Mouse (Mus musculus) neural tube, embryonic 13.5 days (tissue): ENCODE measurements at regions not wholly inside any gene's neighbourhood (a gene's known extent, or its start where the extent isn't known, plus 50 kb on each side); places are given as distances from the start of the nearest gene placed in this dataset.

Source experiments
- ATAC-seq: fragments of 200-750 bp; cut with Nextera tagmentation; 2 replicates; pipeline ENCODE4 v1.8.0; 2017; ENCODE audit warnings: low read depth, mild to moderate bottlenecking, moderate TSS enrichment, moderate library complexity
- H3K27ac ChIP-seq: fragments of 300-500 bp; sonication (generic); replicated peaks from 2 replicates; pipeline ENCODE4 v1.5.1; 2015; ENCODE audit warnings: moderate library complexity, mild to moderate bottlenecking, inconsistent platforms
- H3K27me3 ChIP-seq: fragments of 300-500 bp; sonication (generic); 2 replicates; pipeline ENCODE4 v1.6.1; 2015; ENCODE audit warnings: mild to moderate bottlenecking, inconsistent platforms
- H3K36me3 ChIP-seq: fragments of 300-500 bp; sonication (generic); 2 replicates; pipeline ENCODE4 v1.6.1; 2015; ENCODE audit warnings: mild to moderate bottlenecking, inconsistent platforms
- H3K4me1 ChIP-seq: fragments of 300-500 bp; sonication (generic); replicated peaks from 2 replicates; pipeline ENCODE4 v1.6.1; 2015; ENCODE audit warnings: inconsistent platforms
- H3K4me2 ChIP-seq: fragments of 300-500 bp; sonication (generic); 2 replicates; pipeline ENCODE4 v1.6.1; 2015; ENCODE audit warnings: inconsistent platforms, mild to moderate bottlenecking, moderate library complexity
- H3K4me3 ChIP-seq: fragments of 300-500 bp; sonication (generic); 2 replicates; pipeline ENCODE4 v1.5.1; 2015; ENCODE audit warnings: mild to moderate bottlenecking, inconsistent platforms
- H3K9ac ChIP-seq: fragments of 300-500 bp; sonication (generic); 2 replicates; pipeline ENCODE4 v1.6.1; 2015; ENCODE audit warnings: moderate library complexity, mild to moderate bottlenecking, inconsistent platforms
- H3K9me3 ChIP-seq: fragments of 300-500 bp; sonication (generic); 2 replicates; pipeline ENCODE4 v1.6.1; 2016; ENCODE audit warnings: inconsistent platforms
- WGBS: fragments of 180-500 bp; shearing (Covaris S2); methylation state at CpG from one replicate; pipeline ENCODE4 v1.1.7; 2015; 5-methylcytosine and 5-hydroxymethylcytosine counted together

DNA sequence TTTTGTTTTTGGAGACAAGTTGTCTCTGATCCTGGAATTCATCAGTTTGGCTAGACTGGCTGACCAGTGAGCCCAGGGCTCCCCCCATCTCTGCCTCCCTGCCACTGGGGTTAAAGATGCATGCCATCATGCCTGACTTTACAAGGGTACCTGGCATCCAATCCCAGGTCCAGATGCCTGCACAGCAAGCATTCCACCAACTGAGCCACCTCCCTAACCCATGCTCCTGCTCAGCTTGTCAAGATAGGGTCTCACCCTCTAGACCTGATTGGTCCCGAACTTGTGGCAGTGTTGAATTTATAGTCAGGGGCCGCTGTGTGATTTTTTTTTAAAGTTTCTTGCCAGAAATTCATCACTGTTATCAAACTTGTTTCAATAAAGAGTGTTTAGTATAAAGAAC lies 111.4 kb upstream of the Mkln1 start:
- no peak for ATAC-seq
- H3K27me3 ChIP-seq, result no peaks in the 10 kb centered on the region
- H3K4me3 ChIP-seq, result no peak overlapping the region
- H3K9ac ChIP-seq, result no peak overlapping the region
- H3K27ac ChIP-seq, result no peak overlapping the region
- WGBS, result 90% methylated on average over 2 of the region's 2 CpGs
- no peak overlapping the region for H3K4me2 ChIP-seq
- H3K9me3 ChIP-seq, result no peaks in the 10 kb centered on the region
- H3K4me1 ChIP-seq, result peaks cover 14% of the 10 kb centered on the region; the same call in 1 of the 2 replicates
- H3K36me3 ChIP-seq, result no peaks in the 10 kb centered on the region

DNA sequence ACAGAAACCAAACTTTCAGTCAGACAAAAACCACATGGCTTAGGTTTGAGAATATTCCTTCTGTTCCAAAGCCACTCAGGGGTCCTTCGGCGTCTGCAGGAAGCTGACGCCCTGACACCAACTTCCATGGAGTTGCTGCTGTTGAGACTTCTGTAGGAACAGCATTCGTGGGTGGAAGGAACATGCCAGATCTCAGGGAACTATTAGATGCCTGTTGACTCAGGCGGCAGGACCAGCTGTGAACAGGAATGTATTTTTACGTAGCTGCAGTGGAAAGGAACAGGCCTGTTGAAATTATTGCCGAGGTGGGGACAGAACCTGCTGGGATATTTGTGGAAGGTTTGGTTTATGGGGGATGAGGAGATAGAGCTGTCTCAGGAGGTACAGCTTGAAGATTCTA lies 110.8 kb upstream of the Mkln1 start:
- Histone ChIP-seq H3K27ac (no peak overlapping the region), H3K4me2 (no peak overlapping the region)
- 72% methylated on average over 7 of the region's 7 CpGs for WGBS

DNA sequence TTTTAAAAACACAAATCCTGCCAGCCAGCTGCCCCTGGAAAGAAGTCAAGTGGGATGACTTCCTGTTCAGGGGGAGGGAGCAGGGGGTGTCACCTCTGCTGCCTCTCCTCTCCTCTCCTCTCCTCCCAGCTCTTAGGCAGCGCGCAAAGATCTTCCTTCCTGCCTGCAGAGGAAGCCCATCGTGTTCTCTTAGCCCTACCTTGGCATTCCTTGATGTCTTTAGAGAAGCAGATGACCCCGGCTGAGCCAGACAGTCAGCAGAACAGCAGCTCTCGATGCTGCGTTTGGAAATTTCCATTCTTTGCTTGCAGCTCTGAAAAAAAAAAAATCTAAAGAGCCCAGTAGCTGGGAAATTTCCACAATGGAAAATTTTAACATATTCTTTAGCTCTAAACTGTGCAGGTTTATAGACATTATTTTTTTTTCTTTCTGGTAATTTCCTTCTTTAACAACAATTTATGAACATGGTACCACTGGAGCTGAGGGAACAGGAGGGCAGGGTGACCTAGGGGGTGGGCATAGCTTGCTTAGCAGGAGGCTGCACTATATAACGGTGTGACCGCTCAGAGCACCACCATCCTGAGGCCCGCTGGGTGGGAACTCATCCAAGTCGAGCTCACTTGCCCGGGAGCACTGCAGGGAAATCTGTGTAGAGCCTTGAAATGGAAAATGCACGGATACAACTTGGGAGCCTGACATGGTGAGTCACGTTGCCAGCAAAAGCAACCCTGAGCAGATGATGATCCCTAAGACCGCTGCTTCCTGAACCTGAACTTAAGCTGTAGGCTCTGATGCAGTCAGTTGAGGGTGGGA lies 109.9 kb upstream of the Mkln1 start:
- WGBS, result 49% methylated on average over 14 of the region's 14 CpGs
- Histone ChIP-seq H3K9me3 (no peaks in the 10 kb centered on the region), H3K4me2 (no peak overlapping the region), H3K4me3 (no peak overlapping the region), H3K27ac (no peak overlapping the region), H3K36me3 (no peaks in the 10 kb centered on the region), H3K4me1 (peaks cover 12% of the 10 kb centered on the region; the same call in 1 of the 2 replicates), H3K9ac (no peak overlapping the region), H3K27me3 (no peaks in the 10 kb centered on the region)
- no peak for ATAC-seq

More for the DNA sequence above, 110.8 kb upstream of the Mkln1 start:
- ATAC-seq, result no peak
- no peak overlapping the region for H3K4me3 ChIP-seq
- H3K27me3 ChIP-seq, result no peaks in the 10 kb centered on the region
- H3K9me3 ChIP-seq, result no peaks in the 10 kb centered on the region
- no peaks in the 10 kb centered on the region for H3K36me3 ChIP-seq
- peaks cover 14% of the 10 kb centered on the region; the same call in 1 of the 2 replicates for H3K4me1 ChIP-seq
- H3K9ac ChIP-seq, result no peak overlapping the region

DNA sequence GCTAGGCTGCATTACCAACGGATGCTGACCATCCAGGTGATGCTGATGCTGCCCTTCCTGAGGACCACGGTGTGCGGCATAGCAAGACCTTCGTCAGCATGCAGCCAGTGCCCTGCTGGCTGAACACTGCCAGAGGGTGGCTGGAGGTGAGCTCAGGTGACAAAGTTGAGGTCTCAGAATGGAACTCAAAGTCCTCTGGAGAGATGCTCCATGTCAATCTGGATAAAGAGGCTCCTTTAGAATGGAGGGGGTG lies 109.4 kb upstream of the Mkln1 start:
- no peak overlapping the region for H3K9ac ChIP-seq
- H3K4me3 ChIP-seq, result no peak overlapping the region
- H3K27ac ChIP-seq, result no peak overlapping the region
- 92% methylated on average over 4 of the region's 4 CpGs for WGBS
- H3K4me1 ChIP-seq, result peaks cover 7% of the 10 kb centered on the region; the same call in 1 of the 2 replicates
- H3K9me3 ChIP-seq, result no peaks in the 10 kb centered on the region
- no peak overlapping the region for H3K4me2 ChIP-seq
- no peaks in the 10 kb centered on the region for H3K36me3 ChIP-seq
- ATAC-seq, result no peak
- no peaks in the 10 kb centered on the region for H3K27me3 ChIP-seq

DNA sequence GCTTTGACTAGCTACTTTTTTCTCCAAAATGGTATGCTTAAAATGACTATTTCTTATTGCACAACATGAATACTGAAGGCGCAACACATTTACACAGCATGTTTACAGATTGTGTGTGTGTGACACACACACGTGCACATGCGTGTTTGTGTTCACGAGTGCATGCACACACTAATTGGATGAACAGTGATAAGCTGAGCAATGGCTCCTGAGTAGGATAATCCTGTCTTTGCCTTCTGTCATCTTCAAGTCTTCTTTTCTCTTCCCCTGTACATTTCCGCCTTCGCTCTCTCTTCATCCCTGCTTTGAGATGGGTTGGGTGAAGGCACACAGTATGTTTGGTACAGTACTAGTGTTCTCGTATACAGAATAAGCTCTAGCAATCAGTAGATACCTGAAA lies 106.5 kb upstream of the Mkln1 start:
- Histone ChIP-seq H3K27me3 (no peaks in the 10 kb centered on the region), H3K4me3 (no peak overlapping the region), H3K27ac (no peak overlapping the region), H3K4me1 (peaks cover 7% of the 10 kb centered on the region; the same call in 1 of the 2 replicates), H3K9ac (no peak overlapping the region), H3K36me3 (no peaks in the 10 kb centered on the region), H3K9me3 (no peaks in the 10 kb centered on the region), H3K4me2 (no peak overlapping the region)
- no peak for ATAC-seq
- 93% methylated on average over 7 of the region's 7 CpGs for WGBS

DNA sequence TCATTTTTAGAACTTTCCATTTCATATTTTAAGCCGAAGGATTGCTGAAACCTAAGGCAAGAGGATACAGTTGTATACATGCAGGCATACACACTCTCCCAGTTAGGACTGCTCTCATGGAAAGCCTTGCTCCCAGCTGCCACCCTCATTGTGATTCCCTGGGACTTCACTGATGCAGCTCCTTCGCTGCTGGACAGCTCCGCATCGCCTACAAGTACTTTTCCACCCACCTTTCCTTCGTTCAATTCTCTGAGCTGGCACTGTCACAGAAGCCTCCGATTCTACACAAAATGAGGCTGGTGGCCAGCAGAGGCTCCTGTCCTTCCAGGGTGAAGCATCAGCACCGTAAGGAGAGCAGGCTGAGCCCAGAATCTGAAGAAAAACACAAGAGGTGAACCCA lies 105.5 kb upstream of the Mkln1 start:
- Histone ChIP-seq H3K4me1 (peaks cover 7% of the 10 kb centered on the region; the same call in 1 of the 2 replicates), H3K9me3 (no peaks in the 10 kb centered on the region), H3K27me3 (no peaks in the 10 kb centered on the region), H3K36me3 (no peaks in the 10 kb centered on the region), H3K4me2 (no peak overlapping the region), H3K27ac (no peak overlapping the region), H3K4me3 (no peak overlapping the region), H3K9ac (no peak overlapping the region)
- ATAC-seq, result no peak
- WGBS, result 58% methylated on average over 7 of the region's 7 CpGs

DNA sequence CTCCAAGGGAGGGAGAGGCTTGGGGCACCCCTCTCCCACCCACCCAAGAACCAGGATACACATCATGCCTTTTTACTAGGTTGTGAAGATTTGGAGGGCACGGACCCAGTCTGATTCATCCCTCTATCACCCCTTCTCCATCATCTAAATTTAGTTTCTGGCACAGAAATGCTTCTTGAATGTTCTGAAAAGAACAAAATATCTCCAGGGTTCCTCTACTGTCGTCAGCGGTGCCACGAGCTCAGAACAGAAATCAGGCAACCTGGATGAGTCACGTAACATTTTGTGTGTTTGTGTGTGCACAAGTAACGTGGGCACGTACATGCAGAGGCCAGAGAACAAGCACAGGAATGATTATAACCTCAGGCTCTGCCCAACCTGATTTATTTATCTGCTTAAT lies 99.1 kb upstream of the Mkln1 start:
- Histone ChIP-seq H3K9me3 (no peaks in the 10 kb centered on the region), H3K27ac (no peak overlapping the region), H3K4me2 (no peak overlapping the region), H3K4me3 (no peak overlapping the region), H3K9ac (no peak overlapping the region), H3K27me3 (no peaks in the 10 kb centered on the region), H3K4me1 (no peaks in the 10 kb centered on the region), H3K36me3 (no peaks in the 10 kb centered on the region)
- 90% methylated on average over 7 of the region's 7 CpGs for WGBS
- ATAC-seq, result no peak

DNA sequence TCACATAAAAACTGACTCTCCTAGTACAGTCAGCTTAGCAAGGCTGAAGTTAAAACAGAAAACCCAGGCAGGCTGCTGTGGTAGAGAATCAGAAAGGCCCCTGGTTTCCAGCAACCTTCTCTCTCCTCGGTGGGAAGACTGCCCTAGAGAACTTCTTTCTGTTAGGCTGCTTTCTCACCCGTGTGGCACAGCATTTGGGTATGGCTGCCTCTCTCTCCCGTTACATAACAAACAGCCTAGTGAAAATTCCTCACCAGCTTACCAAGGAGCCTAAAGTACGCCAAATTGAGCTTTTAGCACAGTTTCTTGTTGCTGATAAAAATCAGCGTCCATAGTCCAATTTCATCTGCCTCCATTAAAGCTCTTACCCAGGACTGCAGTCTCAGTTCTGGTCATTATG lies 92.8 kb upstream of the Mkln1 start:
- no peak overlapping the region for H3K27ac ChIP-seq
- H3K36me3 ChIP-seq, result no peaks in the 10 kb centered on the region
- H3K9ac ChIP-seq, result no peak overlapping the region
- ATAC-seq, result no peak
- H3K4me3 ChIP-seq, result no peak overlapping the region
- H3K9me3 ChIP-seq, result no peaks in the 10 kb centered on the region
- H3K4me1 ChIP-seq, result no peaks in the 10 kb centered on the region
- H3K4me2 ChIP-seq, result no peak overlapping the region
- no peaks in the 10 kb centered on the region for H3K27me3 ChIP-seq
- WGBS, result 76% methylated on average over 5 of the region's 5 CpGs

DNA sequence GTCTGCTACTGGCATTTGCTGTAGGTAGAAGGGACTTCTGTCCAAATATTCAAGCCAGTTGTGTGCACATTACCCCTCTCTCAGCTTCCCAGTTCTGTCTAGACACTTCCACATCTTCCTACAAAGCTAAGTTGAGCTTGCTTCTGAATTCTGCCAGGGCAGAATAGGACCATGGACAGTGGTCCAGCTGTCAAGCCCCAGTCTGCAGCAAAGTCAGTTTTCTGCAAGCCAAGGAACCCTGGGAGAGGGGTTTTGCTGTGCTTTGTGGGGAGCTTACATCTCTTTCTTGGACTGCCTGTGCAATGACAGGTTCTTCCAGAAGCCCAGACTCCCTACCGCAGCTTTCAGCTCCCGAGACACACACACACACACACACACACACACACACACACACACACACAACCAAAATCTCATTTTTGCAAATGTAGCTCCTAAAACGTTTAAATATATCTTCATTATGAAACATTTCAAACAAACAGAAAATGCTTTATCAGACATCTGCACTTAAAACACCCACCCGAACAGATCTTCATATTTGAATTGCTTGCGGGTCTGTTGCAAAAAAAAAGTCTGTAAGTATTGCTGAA lies 91.4 kb upstream of the Mkln1 start:
- H3K36me3 ChIP-seq, result no peaks in the 10 kb centered on the region
- H3K4me1 ChIP-seq, result no peaks in the 10 kb centered on the region
- no peaks in the 10 kb centered on the region for H3K27me3 ChIP-seq
- H3K27ac ChIP-seq, result no peak overlapping the region
- H3K4me3 ChIP-seq, result no peak overlapping the region
- no peaks in the 10 kb centered on the region for H3K9me3 ChIP-seq
- H3K9ac ChIP-seq, result no peak overlapping the region
- no peak for ATAC-seq
- H3K4me2 ChIP-seq, result no peak overlapping the region
- 82% methylated on average over 5 of the region's 5 CpGs for WGBS

DNA sequence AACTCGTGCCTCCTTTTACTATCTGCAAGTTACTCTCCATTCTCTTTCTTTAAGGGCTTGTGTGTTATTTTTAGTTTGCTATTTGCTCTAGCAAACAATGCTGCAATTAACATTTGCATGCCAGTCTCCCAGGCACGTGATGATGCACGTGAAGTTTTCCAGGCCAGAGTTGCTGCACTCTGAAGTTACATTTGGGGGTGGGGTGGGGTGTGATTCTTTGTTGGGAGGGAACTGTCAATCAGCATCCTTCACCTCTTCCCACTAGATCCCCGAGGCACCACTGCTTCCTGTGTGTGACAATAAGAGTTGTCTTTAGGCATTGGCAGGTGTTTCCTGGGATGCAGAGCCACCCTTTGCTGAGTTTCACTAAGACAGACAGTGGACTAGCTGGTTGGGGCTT lies 90.6 kb upstream of the Mkln1 start:
- H3K36me3 ChIP-seq, result no peaks in the 10 kb centered on the region
- H3K27ac ChIP-seq, result no peak overlapping the region
- no peak overlapping the region for H3K9ac ChIP-seq
- no peak overlapping the region for H3K4me3 ChIP-seq
- H3K27me3 ChIP-seq, result no peaks in the 10 kb centered on the region
- WGBS, result 32% methylated on average over 4 of the region's 4 CpGs
- ATAC-seq, result no peak
- H3K4me1 ChIP-seq, result no peaks in the 10 kb centered on the region
- no peaks in the 10 kb centered on the region for H3K9me3 ChIP-seq
- H3K4me2 ChIP-seq, result no peak overlapping the region

DNA sequence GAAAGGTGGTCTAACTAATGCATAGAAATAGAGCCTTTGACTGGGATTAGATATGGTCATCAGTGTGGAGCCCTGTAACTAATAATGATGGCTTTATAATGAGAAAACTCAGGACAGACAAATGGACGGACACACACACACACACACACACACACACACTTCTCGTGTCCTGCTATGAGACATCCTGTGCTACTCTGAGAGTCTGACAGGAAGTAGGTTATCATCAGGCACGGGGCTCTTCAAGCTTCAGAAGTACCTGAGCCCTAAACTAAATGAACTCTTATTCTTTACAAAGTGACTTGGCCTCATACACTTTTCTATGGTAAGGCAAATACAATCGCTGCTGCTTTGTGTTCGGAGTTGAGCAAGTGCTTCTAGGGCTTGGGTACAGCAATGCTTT lies 87.9 kb upstream of the Mkln1 start:
- Histone ChIP-seq H3K4me3 (no peak overlapping the region), H3K36me3 (no peaks in the 10 kb centered on the region), H3K27ac (no peak overlapping the region), H3K9me3 (no peaks in the 10 kb centered on the region), H3K9ac (no peak overlapping the region), H3K4me1 (no peaks in the 10 kb centered on the region), H3K4me2 (no peak overlapping the region), H3K27me3 (no peaks in the 10 kb centered on the region)
- no peak for ATAC-seq
- WGBS, result 84% methylated on average over 5 of the region's 5 CpGs

DNA sequence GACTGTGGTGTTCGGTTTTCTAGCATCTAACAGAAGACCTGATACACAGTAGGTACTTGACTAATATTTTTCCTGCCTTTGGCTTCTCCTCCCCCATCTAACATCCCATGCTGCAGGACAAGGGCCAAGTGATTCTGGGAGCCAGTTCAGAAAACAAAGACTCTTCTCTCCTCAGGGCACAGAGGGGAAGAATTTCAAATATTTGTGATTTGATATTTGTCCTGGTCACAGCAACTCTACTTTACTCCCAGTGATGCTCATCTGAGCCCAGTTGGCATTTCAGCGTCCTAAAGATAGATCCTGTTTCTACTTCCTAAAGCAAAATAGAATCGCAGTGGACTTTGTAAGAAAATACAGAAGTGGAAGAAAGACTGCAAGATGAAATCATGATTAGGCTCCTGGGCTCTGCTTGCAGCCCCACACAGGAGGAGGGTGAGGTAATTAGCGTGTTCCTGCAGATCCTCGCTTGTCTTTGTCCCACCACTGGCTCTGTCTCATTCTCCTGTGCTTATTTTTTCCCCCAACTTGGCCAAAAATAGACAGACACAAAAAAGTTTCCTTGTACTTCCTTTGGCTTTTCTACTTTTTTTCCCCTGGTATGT lies 84.6 kb upstream of the Mkln1 start:
- Histone ChIP-seq H3K9me3 (no peaks in the 10 kb centered on the region), H3K36me3 (no peaks in the 10 kb centered on the region), H3K4me1 (no peaks in the 10 kb centered on the region; the same call in 1 of the 2 replicates), H3K9ac (no peak overlapping the region), H3K27ac (no peak overlapping the region), H3K27me3 (peaks cover 8% of the 10 kb centered on the region; the same call in 1 of the 2 replicates), H3K4me3 (no peak overlapping the region), H3K4me2 (no peak overlapping the region)
- no peak for ATAC-seq
- WGBS, result 73% methylated on average over 5 of the region's 5 CpGs
